Mouse (Mus musculus) midbrain, embryonic 13.5 days (tissue): ENCODE measurements around the gene Rpl37a. TPM values are rescaled to one million over a fixed set of nuclear protein-coding genes. Genes with fewer than 3 reads are reported as not detected.

Source experiments
- ATAC-seq: fragments of 200-750 bp; cut with Nextera tagmentation; 2 replicates; pipeline ENCODE4 v1.8.0; 2017; ENCODE audit warnings: mild to moderate bottlenecking, moderate TSS enrichment, moderate library complexity
- H3K27ac ChIP-seq: fragments of 300-500 bp; sonication (generic); 2 replicates; pipeline ENCODE4 v1.5.1; 2015; ENCODE audit warnings: inconsistent platforms, mild to moderate bottlenecking, moderate library complexity
- H3K27me3 ChIP-seq: fragments of 300-500 bp; sonication (generic); 2 replicates; pipeline ENCODE4 v1.6.1; 2015; ENCODE audit warnings: mild to moderate bottlenecking, inconsistent platforms
- H3K36me3 ChIP-seq: fragments of 300-500 bp; sonication (generic); 2 replicates; pipeline ENCODE4 v1.6.1; 2015; ENCODE audit warnings: mild to moderate bottlenecking, inconsistent platforms
- H3K4me1 ChIP-seq: fragments of 300-500 bp; sonication (generic); replicated peaks from 2 replicates; pipeline ENCODE4 v1.6.1; 2015; ENCODE audit warnings: inconsistent platforms
- H3K4me2 ChIP-seq: fragments of 300-500 bp; sonication (generic); replicated peaks from 2 replicates; pipeline ENCODE4 v1.6.1; 2015; ENCODE audit warnings: moderate library complexity, mild to moderate bottlenecking, inconsistent platforms
- H3K4me3 ChIP-seq: fragments of 300-500 bp; sonication (generic); replicated peaks from 2 replicates; pipeline ENCODE4 v1.5.1; 2015; ENCODE audit warnings: mild to moderate bottlenecking, inconsistent platforms
- H3K9ac ChIP-seq: fragments of 300-500 bp; sonication (generic); replicated peaks from 2 replicates; pipeline ENCODE4 v1.6.1; 2015; ENCODE audit warnings: mild to moderate bottlenecking, inconsistent platforms
- H3K9me3 ChIP-seq: fragments of 300-500 bp; sonication (generic); 2 replicates; pipeline ENCODE4 v1.6.1; 2016; ENCODE audit warnings: mild to moderate bottlenecking, inconsistent platforms
- WGBS: fragments of 180-500 bp; shearing (Covaris S2); methylation state at CpG from one replicate; pipeline ENCODE4 v1.1.7; 2015; 5-methylcytosine and 5-hydroxymethylcytosine counted together
- polyA plus RNA-seq: library from polyadenylated mRNA; unstranded; fragments of >200 nt; fragmentation: Nextera tagmentation; extraction: Ambion mirVana; gene quantifications from 2 replicates; pipeline ENCODE4 v1.2.1, GENCODE M21; 2015

The Rpl37a gene
- polyA plus RNA-seq, 1 experiment from 2014 or later: 1,294 TPM

- 92% methylated on average over 7 of the region's 7 CpGs for WGBS
- no peaks in the 10 kb centered on the region for H3K27me3 ChIP-seq
- peaks cover 40% of the 10 kb centered on the region for H3K36me3 ChIP-seq
- no peaks in the 10 kb centered on the region for H3K9me3 ChIP-seq
- no peak overlapping the region for H3K9ac ChIP-seq
- ATAC-seq: no peak
- no peak overlapping the region for H3K27ac ChIP-seq
- no peak overlapping the region for H3K4me3 ChIP-seq
- peaks cover 23% of the 10 kb centered on the region for H3K4me1 ChIP-seq
- H3K4me2 ChIP-seq: no peak overlapping the region
Measured at GRCm38 (mm10) chr1:72717540-72717939, 6.5 kb downstream of the Rpl37a start.

- Histone ChIP-seq H3K4me3 (no peak overlapping the region), H3K9me3 (no peaks in the 10 kb centered on the region), H3K4me2 (no peak overlapping the region), H3K27me3 (no peaks in the 10 kb centered on the region), H3K4me1 (peaks cover 12% of the 10 kb centered on the region; the same call in 1 of the 2 replicates), H3K36me3 (peaks cover 30% of the 10 kb centered on the region), H3K9ac (no peak overlapping the region), H3K27ac (no peak overlapping the region)
- 0 out of 2 replicates have a peak, but pooled peaks have one; percentile 17 for ATAC-seq
- 22% methylated on average over 5 of the region's 5 CpGs for WGBS
Measured at GRCm38 (mm10) chr1:72718846-72719245, 7.8 kb downstream of the Rpl37a start.

DNA sequence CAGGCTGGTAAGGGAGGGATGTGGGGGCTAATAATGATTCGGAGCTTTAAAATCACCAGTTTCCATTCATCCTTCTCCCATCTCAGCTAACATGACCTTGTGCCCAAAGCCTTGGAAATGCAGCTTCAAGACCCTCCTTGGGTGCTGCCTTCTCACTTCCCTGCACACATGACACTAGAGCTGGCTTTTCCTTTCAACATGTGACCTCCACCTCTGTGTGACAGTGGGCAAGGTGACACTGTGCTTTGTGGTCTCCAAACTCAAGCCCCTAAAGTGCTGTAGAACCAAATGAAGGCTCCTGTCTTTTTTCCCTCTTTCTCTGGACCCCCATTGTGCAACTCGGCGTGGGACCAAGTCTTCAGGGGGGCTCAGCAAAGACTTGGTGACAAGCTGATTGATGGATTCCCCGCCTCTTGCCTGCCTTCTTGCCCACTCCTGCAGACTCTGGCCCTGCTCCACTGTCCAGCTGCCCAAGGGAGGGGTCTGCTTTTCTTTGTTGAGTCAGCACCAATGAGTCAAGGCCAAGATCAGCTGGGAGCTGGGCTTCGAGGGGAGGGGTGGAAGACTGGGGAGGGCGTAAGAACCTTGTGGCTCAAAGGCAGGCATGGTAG, 9.1 kb downstream of the Rpl37a start:
- H3K9ac ChIP-seq: no peak overlapping the region
- peaks cover 16% of the 10 kb centered on the region for H3K36me3 ChIP-seq
- H3K27ac ChIP-seq: no peak overlapping the region
- no peak for ATAC-seq
- no peak overlapping the region for H3K4me2 ChIP-seq
- WGBS: 44% methylated on average over 6 of the region's 6 CpGs
- no peaks in the 10 kb centered on the region for H3K27me3 ChIP-seq
- no peak overlapping the region for H3K4me3 ChIP-seq
- peaks cover 6% of the 10 kb centered on the region; the same call in 1 of the 2 replicates for H3K4me1 ChIP-seq
- H3K9me3 ChIP-seq: no peaks in the 10 kb centered on the region

GRCm38 (mm10) chr1:72722646-72723045, 11.6 kb downstream of the Rpl37a start:
- H3K9ac ChIP-seq: no peak overlapping the region
- H3K4me3 ChIP-seq: no peak overlapping the region
- no peak overlapping the region for H3K4me2 ChIP-seq
- H3K4me1 ChIP-seq: peaks cover 6% of the 10 kb centered on the region; the same call in 1 of the 2 replicates
- 47% methylated on average over 8 of the region's 8 CpGs for WGBS
- no peaks in the 10 kb centered on the region for H3K27me3 ChIP-seq
- peaks cover 10% of the 10 kb centered on the region for H3K36me3 ChIP-seq
- H3K9me3 ChIP-seq: no peaks in the 10 kb centered on the region
- ATAC-seq: no peak
- no peak overlapping the region for H3K27ac ChIP-seq

DNA sequence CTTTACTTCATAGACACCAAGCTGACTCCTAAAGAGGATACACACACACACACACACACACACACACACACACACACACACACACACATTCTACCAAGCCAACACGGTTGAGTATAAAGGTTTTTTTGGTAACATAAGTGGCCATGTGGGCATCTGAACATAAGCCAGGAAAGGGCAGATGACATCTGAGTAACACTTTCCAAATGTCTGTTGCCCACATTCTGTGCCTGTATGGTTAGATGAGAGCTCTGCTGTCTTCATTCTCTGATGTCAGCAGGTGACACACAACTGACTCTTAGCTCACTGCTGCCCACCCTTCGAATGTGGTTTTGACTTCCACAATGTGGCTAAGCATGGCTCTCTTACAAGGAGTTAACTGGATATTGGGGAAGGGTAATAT, 13.3 kb downstream of the Rpl37a start:
- no peak overlapping the region for H3K4me2 ChIP-seq
- no peaks in the 10 kb centered on the region for H3K27me3 ChIP-seq
- WGBS: 93% methylated on average over 2 of the region's 2 CpGs
- no peak overlapping the region for H3K27ac ChIP-seq
- no peaks in the 10 kb centered on the region for H3K9me3 ChIP-seq
- no peak overlapping the region for H3K4me3 ChIP-seq
- H3K36me3 ChIP-seq: peaks cover 10% of the 10 kb centered on the region
- H3K4me1 ChIP-seq: peaks cover 6% of the 10 kb centered on the region; the same call in 1 of the 2 replicates
- no peak overlapping the region for H3K9ac ChIP-seq
- ATAC-seq: no peak

DNA sequence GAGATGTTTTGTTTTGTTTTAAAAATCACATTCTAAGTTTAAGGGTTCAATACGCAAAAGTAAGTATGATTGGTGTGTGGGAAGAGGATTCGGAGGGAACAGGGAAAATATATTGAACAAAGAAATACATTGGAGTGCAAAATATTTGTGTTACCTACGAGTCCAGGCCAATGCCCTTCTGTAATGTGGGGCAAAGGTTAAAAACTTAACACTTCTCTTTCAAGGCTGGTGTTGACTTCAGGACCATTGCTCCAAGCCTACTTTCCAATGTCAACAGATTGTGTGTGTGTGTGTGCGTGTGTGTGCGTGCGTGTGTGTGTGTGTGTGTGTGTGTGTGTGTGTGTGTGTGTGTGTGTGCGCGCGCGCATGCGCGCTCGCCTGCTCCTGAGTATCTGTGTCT, 14.9 kb downstream of the Rpl37a start:
- Histone ChIP-seq H3K27ac (no peak overlapping the region), H3K9me3 (no peaks in the 10 kb centered on the region), H3K4me1 (peaks cover 5% of the 10 kb centered on the region; the same call in 1 of the 2 replicates), H3K36me3 (peaks cover 2% of the 10 kb centered on the region; the same call in 1 of the 2 replicates), H3K4me2 (no peak overlapping the region), H3K27me3 (no peaks in the 10 kb centered on the region), H3K4me3 (no peak overlapping the region), H3K9ac (no peak overlapping the region)
- 92% methylated on average over 13 of the region's 13 CpGs for WGBS
- ATAC-seq: no peak

GRCm38 (mm10) chr1:72728781-72729180, 17.7 kb downstream of the Rpl37a start:
- Histone ChIP-seq H3K4me1 (peaks cover 5% of the 10 kb centered on the region; the same call in 1 of the 2 replicates), H3K27ac (no peak overlapping the region), H3K27me3 (no peaks in the 10 kb centered on the region), H3K9me3 (no peaks in the 10 kb centered on the region), H3K36me3 (no peaks in the 10 kb centered on the region), H3K9ac (no peak overlapping the region), H3K4me3 (no peak overlapping the region), H3K4me2 (no peak overlapping the region)
- no peak for ATAC-seq
- WGBS: 94% methylated on average over 4 of the region's 4 CpGs

- 70% methylated on average over 10 of the region's 10 CpGs for WGBS
Measured at GRCm38 (mm10) chr1:72730126-72730525, 19.0 kb downstream of the Rpl37a start.

GRCm38 (mm10) chr1:72733191-72733691, 22.2 kb downstream of the Rpl37a start:
- H3K4me3 ChIP-seq: no peak overlapping the region
- ATAC-seq: 0 out of 2 replicates have a peak, but pooled peaks have one; percentile 27
- no peak overlapping the region for H3K27ac ChIP-seq
- no peaks in the 10 kb centered on the region for H3K9me3 ChIP-seq
- no peak overlapping the region for H3K9ac ChIP-seq
- H3K4me1 ChIP-seq: peaks cover 5% of the 10 kb centered on the region; the same call in 1 of the 2 replicates
- WGBS: 71% methylated on average over 9 of the region's 9 CpGs
- no peaks in the 10 kb centered on the region for H3K36me3 ChIP-seq
- H3K4me2 ChIP-seq: no peak overlapping the region
- no peaks in the 10 kb centered on the region for H3K27me3 ChIP-seq

More at GRCm38 (mm10) chr1:72730126-72730525, 19.0 kb downstream of the Rpl37a start:
- Histone ChIP-seq H3K4me3 (no peak overlapping the region), H3K9me3 (no peaks in the 10 kb centered on the region), H3K27ac (no peak overlapping the region), H3K36me3 (no peaks in the 10 kb centered on the region), H3K4me2 (no peak overlapping the region), H3K27me3 (no peaks in the 10 kb centered on the region), H3K4me1 (peaks cover 5% of the 10 kb centered on the region; the same call in 1 of the 2 replicates), H3K9ac (no peak overlapping the region)
- no peak for ATAC-seq

GRCm38 (mm10) chr1:72736397-72737125, 25.5 kb downstream of the Rpl37a start:
- Histone ChIP-seq H3K9me3 (no peaks in the 10 kb centered on the region), H3K4me1 (peaks cover 12% of the 10 kb centered on the region), H3K36me3 (no peaks in the 10 kb centered on the region), H3K27ac (no peak overlapping the region), H3K4me3 (no peak overlapping the region), H3K27me3 (no peaks in the 10 kb centered on the region), H3K4me2 (no peak overlapping the region), H3K9ac (no peak overlapping the region)
- ATAC-seq: no peak
- WGBS: 68% methylated on average over 13 of the region's 13 CpGs

- peak overlapping the region; percentile 44; the same call in 1 of the 2 replicates for H3K27ac ChIP-seq
- H3K4me3 ChIP-seq: no peak overlapping the region
- H3K4me2 ChIP-seq: no peak overlapping the region
- peaks cover 12% of the 10 kb centered on the region for H3K4me1 ChIP-seq
- H3K9me3 ChIP-seq: no peaks in the 10 kb centered on the region
- no peaks in the 10 kb centered on the region for H3K27me3 ChIP-seq
- ATAC-seq: peak; percentile 57
- H3K36me3 ChIP-seq: no peaks in the 10 kb centered on the region
- 56% methylated on average over 15 of the region's 15 CpGs for WGBS
- no peak overlapping the region for H3K9ac ChIP-seq
Measured at GRCm38 (mm10) chr1:72738946-72739680, 28.0 kb downstream of the Rpl37a start.

DNA sequence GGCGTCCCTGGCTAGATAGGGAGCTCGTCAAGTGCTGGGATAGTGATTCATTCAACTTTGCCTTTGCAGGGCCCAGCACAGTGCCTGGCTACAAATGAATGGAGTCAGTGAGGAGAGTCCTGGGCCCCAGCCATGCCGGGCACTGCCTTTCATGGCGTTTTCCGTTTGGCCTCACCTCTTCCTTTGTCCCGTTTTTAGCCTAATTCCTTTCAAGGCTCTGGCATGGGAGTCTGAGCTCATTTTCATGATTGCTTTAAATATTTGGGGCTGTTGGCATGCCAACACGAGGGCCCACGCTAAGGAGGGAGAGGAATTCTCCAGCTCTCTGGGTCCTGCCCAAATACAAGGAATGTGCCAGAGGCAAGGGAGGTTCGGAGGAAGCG, 28.6 kb downstream of the Rpl37a start:
- ATAC-seq: peak; percentile 81
- Histone ChIP-seq H3K9me3 (no peaks in the 10 kb centered on the region), H3K4me1 (peaks cover 12% of the 10 kb centered on the region), H3K27me3 (no peaks in the 10 kb centered on the region), H3K9ac (no peak overlapping the region), H3K4me2 (no peak overlapping the region), H3K4me3 (no peak overlapping the region), H3K36me3 (no peaks in the 10 kb centered on the region), H3K27ac (peak overlapping the region; percentile 44; the same call in 1 of the 2 replicates)
- 34% methylated on average over 10 of the region's 10 CpGs for WGBS
